23 mouse cellular contexts compared by ENCODE assay signal in the genomic region with DNA sequence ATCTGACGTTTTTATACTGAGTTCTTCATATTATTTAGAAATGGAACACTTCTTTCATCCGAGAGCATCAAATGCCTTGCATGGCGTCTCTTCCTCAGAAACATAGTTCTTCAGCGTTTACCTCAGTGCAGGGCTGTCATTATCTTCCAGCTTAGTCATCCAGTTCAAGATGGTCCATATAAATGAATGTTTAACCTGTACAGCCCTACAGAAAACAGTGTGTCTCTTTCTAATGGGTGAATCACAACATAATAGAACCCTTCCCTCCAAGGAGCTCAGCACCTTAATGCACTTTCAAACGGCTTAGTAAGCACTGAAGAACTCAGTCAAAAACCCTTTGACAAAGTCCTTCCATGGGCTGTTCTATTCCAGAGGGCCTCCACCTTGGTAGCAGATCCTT. TPM values are rescaled to one million over a fixed set of nuclear protein-coding genes. Genes with fewer than 3 reads are reported as not detected.
DNase-seq lines count a peak whose midpoint lies in the region; ATAC-seq and TF ChIP-seq lines count a peak whose summit lies in the region.
"Had no signal": no experiment of that assay in that cellular context is flagged by ENCODE, and none has a peak within 500 bp of the region (broad histone marks: within the 10 kb centered on the region; RNA-seq: fewer than 3 reads in every experiment).

No protein-coding gene starts in this region.

- no peak overlapping the region for H3K9ac ChIP-seq in kidney, postnatal 0 days (ENCODE audit: low read depth, low read length)
- no peak overlapping the region for H3K9ac ChIP-seq in lung, embryonic 16.5 days (ENCODE audit: low read length)
- H3K9ac ChIP-seq: embryonic facial prominence, embryonic 15.5 days; heart, embryonic 13.5 days; hindbrain, embryonic 13.5 days had no signal

- H3K27ac ChIP-seq in heart, embryonic 10.5 days: 0 out of 2 replicates have a peak overlapping the region, but pooled peaks have one; percentile 47
- peak overlapping the region; percentile 80 for H3K27ac ChIP-seq in kidney, postnatal 0 days
- H3K27ac ChIP-seq in lung, embryonic 16.5 days (ENCODE audit: low read length): peak overlapping the region; percentile 68
- H3K27ac ChIP-seq in small intestine, adult 2 months (ENCODE audit: insufficient read depth, low read depth, low read length): peak overlapping the region; percentile 90
- H3K27ac ChIP-seq: embryonic facial prominence, embryonic 15.5 days; forebrain, embryonic 10.5 days; gastrocnemius, adult 2 months; heart, embryonic 13.5 days; hindbrain, embryonic 13.5 days had no signal

- WGBS in heart, embryonic 10.5 days: 81% methylated on average over 5 of the region's 5 CpGs
- WGBS in kidney, postnatal 0 days: 85% methylated on average over 5 of the region's 5 CpGs
- WGBS in lung, embryonic 16.5 days: 77% methylated on average over 5 of the region's 5 CpGs
- 61% methylated on average over 5 of the region's 5 CpGs for WGBS in small intestine, adult 2 months

- no peaks in the 10 kb centered on the region for H3K9me3 ChIP-seq in heart, embryonic 10.5 days
- no peaks in the 10 kb centered on the region for H3K9me3 ChIP-seq in kidney, postnatal 0 days (replicated peaks; ENCODE audit: low read length)
- no peaks in the 10 kb centered on the region for H3K9me3 ChIP-seq in lung, embryonic 16.5 days (ENCODE audit: control insufficient read depth, low read length)
- H3K9me3 ChIP-seq: embryonic facial prominence, embryonic 15.5 days; forebrain, embryonic 10.5 days; G1E; heart, embryonic 13.5 days; hindbrain, embryonic 13.5 days had no signal

- H3K27me3 ChIP-seq in heart, embryonic 10.5 days (ENCODE audit: insufficient read depth, poor library complexity, severe bottlenecking): no peaks in the 10 kb centered on the region
- H3K27me3 ChIP-seq in kidney, postnatal 0 days (ENCODE audit: insufficient read depth, low read length): no peaks in the 10 kb centered on the region
- H3K27me3 ChIP-seq in lung, embryonic 16.5 days (ENCODE audit: control insufficient read depth, insufficient read depth, low read depth, low read length): no peaks in the 10 kb centered on the region
- no peaks in the 10 kb centered on the region for H3K27me3 ChIP-seq in small intestine, adult 2 months (ENCODE audit: control insufficient read depth, insufficient read depth, low read length)
- H3K27me3 ChIP-seq: embryonic facial prominence, embryonic 15.5 days; heart, embryonic 13.5 days; hindbrain, embryonic 13.5 days had no signal

- intact Hi-C loops in heart, postnatal 25 days (cut with DNase I): no loop called here
- intact Hi-C loops in heart, postnatal 10 days (cut with DNase I): no loop called here

- DNase-seq in heart, embryonic 10.5 days (ENCODE audit: low spot score): no peak
- DNase-seq in heart, postnatal 25 days (ENCODE audit: low spot score): no peak
- DNase-seq in kidney, postnatal 0 days (ENCODE audit: low spot score): no peak
- DNase-seq in kidney, adult 18-20 months: no peak
- no peak for DNase-seq in lung, postnatal 36 days
- DNase-seq in heart, postnatal 10 days: no peak
- DNase-seq: adrenal gland, adult 8-10 months; adrenal gland, postnatal 36 days; B cell, adult 2 months; cerebellum, adult 2 months; cerebellum, postnatal 10 days; gastrocnemius, adult 2 months; gastrocnemius, postnatal 25 days had no signal

- no peak overlapping the region for H3K4me3 ChIP-seq in heart, embryonic 10.5 days
- H3K4me3 ChIP-seq in kidney, postnatal 0 days (replicated peaks; ENCODE audit: low read depth, low read length): no peak overlapping the region
- H3K4me3 ChIP-seq in lung, embryonic 16.5 days (ENCODE audit: low read length): no peak overlapping the region
- no peak overlapping the region for H3K4me3 ChIP-seq in small intestine, adult 2 months (ENCODE audit: low read depth, low read length)
- H3K4me3 ChIP-seq: embryonic facial prominence, embryonic 15.5 days; erythroblast, embryonic 14.5 days; forebrain, embryonic 10.5 days; gastrocnemius, adult 2 months; heart, embryonic 13.5 days; hindbrain, embryonic 13.5 days had no signal

- H3K4me1 ChIP-seq in heart, embryonic 10.5 days: peaks cover 6% of the 10 kb centered on the region; the same call in 1 of the 2 replicates
- H3K4me1 ChIP-seq in kidney, postnatal 0 days (replicated peaks; ENCODE audit: insufficient read depth, low read length): no peaks in the 10 kb centered on the region
- no peaks in the 10 kb centered on the region for H3K4me1 ChIP-seq in lung, embryonic 16.5 days (replicated peaks; ENCODE audit: control insufficient read depth, insufficient read depth, low read length)
- H3K4me1 ChIP-seq in small intestine, adult 2 months (ENCODE audit: control insufficient read depth, insufficient read depth, insufficient read length, low read length): peaks cover 8% of the 10 kb centered on the region; the same call in 1 of the 2 replicates
- H3K4me1 ChIP-seq: embryonic facial prominence, embryonic 15.5 days; forebrain, embryonic 10.5 days; hindbrain, embryonic 13.5 days had no signal

- no peaks in the 10 kb centered on the region for H3K36me3 ChIP-seq in heart, embryonic 10.5 days
- no peaks in the 10 kb centered on the region for H3K36me3 ChIP-seq in kidney, postnatal 0 days (ENCODE audit: insufficient read depth, low read length)
- H3K36me3 ChIP-seq in lung, embryonic 16.5 days (ENCODE audit: control insufficient read depth, insufficient read depth, low read length): no peaks in the 10 kb centered on the region
- no peaks in the 10 kb centered on the region for H3K36me3 ChIP-seq in small intestine, adult 2 months (ENCODE audit: control insufficient read depth, insufficient read depth, low read length)
- H3K36me3 ChIP-seq: embryonic facial prominence, embryonic 15.5 days; forebrain, embryonic 10.5 days; G1E; heart, embryonic 13.5 days; hindbrain, embryonic 13.5 days had no signal

- H3K4me2 ChIP-seq in kidney, postnatal 0 days (ENCODE audit: low read length): no peak overlapping the region
- H3K4me2 ChIP-seq in lung, embryonic 16.5 days (ENCODE audit: low read depth, low read length): no peak overlapping the region
- H3K4me2 ChIP-seq: embryonic facial prominence, embryonic 15.5 days; heart, embryonic 13.5 days; hindbrain, embryonic 13.5 days had no signal

- TF ChIP-seq CTCF in kidney, postnatal 0 days (IDR thresholded peaks at IDR 0.05; ENCODE audit: low read depth): no peak
- no peak for TF ChIP-seq CTCF in small intestine, adult 2 months (IDR thresholded peaks at IDR 0.05; ENCODE audit: extremely low read depth, insufficient read length, insufficient replicate concordance, low read depth, low read length)

- no peak for TF ChIP-seq POLR2A in small intestine, adult 2 months (IDR thresholded peaks at IDR 0.05; ENCODE audit: low read depth, low read length)

- peak; percentile 52; the same call in 1 of the 2 replicates for ATAC-seq in kidney, postnatal 0 days (replicated peaks; ENCODE audit: low FRiP score, low read depth)
- ATAC-seq in lung, embryonic 16.5 days (ENCODE audit: low read depth): no peak
- ATAC-seq: CD4-positive, CD25-positive, alpha-beta regulatory T cell, adult 4 months; forebrain, embryonic 14.5 days had no signal

RNA-seq across cellular contexts. Expression of a gene that starts 49.8 kb away (rescaled TPM):
- 106 and 129 TPM in 2 replicates for polyA plus RNA-seq in heart, embryonic 10.5 days (2016; fragmentation: Nextera tagmentation; extraction: Ambion mirVana)
- 10 to 100 TPM; 67.8 to 71.3 TPM for total RNA-seq in heart, postnatal 25 days (2021)
- 167 and 178 TPM in 2 replicates for polyA plus RNA-seq in kidney, postnatal 0 days (2015; fragmentation: Nextera tagmentation; extraction: Ambion mirVana)
- polyA plus RNA-seq in lung, embryonic 16.5 days (2015; fragmentation: Nextera tagmentation; extraction: Ambion mirVana): 202 and 205 TPM in 2 replicates
- 4.1 and 7.3 TPM in 2 replicates for polyA plus RNA-seq in small intestine, adult 2 months (2012; rRNA removed)
- 10 to 100 TPM; 73.3 to 76.6 TPM for total RNA-seq in heart, postnatal 10 days (2021)

Comparison
In these comparisons a context has a peak if more than half of its experiments do, and no peak if none do; other contexts are left out.
1. RNA of a gene that starts 49.8 kb away (polyA plus RNA-seq): 202 to 205 TPM in lung, embryonic 16.5 days, 167 to 178 TPM in kidney, postnatal 0 days and 106 to 129 TPM in heart, embryonic 10.5 days; 4.1 to 7.3 TPM in small intestine, adult 2 months; every median in the first group is over 10 times any median in the second.
2. Peak in every context shown above with its lines, with median percentiles within 50 percentile points of each other: H3K27ac ChIP-seq.